Mouse (Mus musculus) kidney, postnatal 36 days (tissue): Measurements from ENCODE around the gene Adamts2.

Source experiments
- DNase-seq, 2 experiments: peaks; one replicate each; pipeline ENCODE4 v3.0.0; 2021 to 2022; ENCODE audit warnings: mixed read lengths in 2 of 2

Gene Adamts2

GRCm38 (mm10) chr11:50624239-50624638, 22.4 kb downstream of the Adamts2 start:
- DNase-seq, result no peak

GRCm38 (mm10) chr11:50624720-50625119, 22.8 kb downstream of the Adamts2 start:
- no peak for DNase-seq

GRCm38 (mm10) chr11:50628915-50629314, 27.0 kb downstream of the Adamts2 start:
- DNase-seq, result peak in 1 of 2 experiments; percentile 13

GRCm38 (mm10) chr11:50630462-50630861, 28.6 kb downstream of the Adamts2 start:
- DNase-seq, result no peak

GRCm38 (mm10) chr11:50632270-50632669, 30.4 kb downstream of the Adamts2 start:
- DNase-seq, result peak; percentile 16 to 51

GRCm38 (mm10) chr11:50635051-50635590, 33.2 kb downstream of the Adamts2 start:
- DNase-seq, result peak; percentile 42 to 54

- no peak for DNase-seq
Observed at GRCm38 (mm10) chr11:50637026-50637425, 35.1 kb downstream of the Adamts2 start.

GRCm38 (mm10) chr11:50638197-50638867, 36.4 kb downstream of the Adamts2 start:
- DNase-seq, result no peak

- DNase-seq, result no peak
Observed at GRCm38 (mm10) chr11:50638868-50639220, 37.0 kb downstream of the Adamts2 start.

GRCm38 (mm10) chr11:50642583-50642982, 40.7 kb downstream of the Adamts2 start:
- DNase-seq, result no peak

GRCm38 (mm10) chr11:50646148-50646547, 44.3 kb downstream of the Adamts2 start:
- peak in 1 of 2 experiments; percentile 24 for DNase-seq

GRCm38 (mm10) chr11:50648143-50648807, 46.4 kb downstream of the Adamts2 start:
- DNase-seq, result no peak

- no peak for DNase-seq
Observed at GRCm38 (mm10) chr11:50650037-50650436, 48.2 kb downstream of the Adamts2 start.

GRCm38 (mm10) chr11:50653746-50654431, 52.0 kb downstream of the Adamts2 start:
- DNase-seq, result no peak

GRCm38 (mm10) chr11:50658826-50659225, 56.9 kb downstream of the Adamts2 start:
- no peak for DNase-seq

- DNase-seq, result no peak
Observed at GRCm38 (mm10) chr11:50662176-50662575, 60.3 kb downstream of the Adamts2 start.

- no peak for DNase-seq
Observed at GRCm38 (mm10) chr11:50664826-50665225, 62.9 kb downstream of the Adamts2 start.

- peak in 1 of 2 experiments; percentile 32 for DNase-seq
Observed at GRCm38 (mm10) chr11:50669542-50670362, 67.9 kb downstream of the Adamts2 start.

GRCm38 (mm10) chr11:50670363-50670725, 68.5 kb downstream of the Adamts2 start:
- no peak for DNase-seq

- no peak for DNase-seq
Observed at GRCm38 (mm10) chr11:50670881-50671280, 69.0 kb downstream of the Adamts2 start.

GRCm38 (mm10) chr11:50671376-50671775, 69.5 kb downstream of the Adamts2 start:
- DNase-seq, result no peak

- DNase-seq, result no peak
Observed at GRCm38 (mm10) chr11:50671820-50672310, 70.0 kb downstream of the Adamts2 start.
